Mouse (Mus musculus) liver, embryonic 11.5 days (tissue): Measurements from ENCODE around the gene Trdmt1. TPM values are rescaled to one million over a fixed set of nuclear protein-coding genes. Genes with fewer than 3 reads are reported as not detected.
"Not testable (repeated sequence)": the region's sequence is repeated elsewhere in the genome, so short reads cannot be mapped to it uniquely, and the experiment has no call there.

Experiments
- ATAC-seq: fragments of 200-750 bp; cut with Nextera tagmentation; replicated peaks from 2 replicates; pipeline ENCODE4 v1.8.0; 2017; ENCODE audit warnings: moderate number of reproducible peaks, mild to moderate bottlenecking, moderate TSS enrichment, moderate library complexity; ENCODE audit not compliant: low FRiP score
- DNase-seq: peaks from one replicate; pipeline ENCODE4 v3.0.0-alpha.2; 2017; ENCODE audit warnings: low spot score
- H3K27ac ChIP-seq: fragments of 300-500 bp; sonication (generic); 2 replicates; pipeline ENCODE4 v1.5.1; 2014; ENCODE audit warnings: mild to moderate bottlenecking, low read depth, low read length, control low read depth
- H3K27me3 ChIP-seq: fragments of 300-500 bp; sonication (generic); replicated peaks from 2 replicates; pipeline ENCODE4 v1.6.1; 2014; ENCODE audit warnings: low read length, mixed read lengths; ENCODE audit not compliant: control insufficient read depth, insufficient read depth
- H3K36me3 ChIP-seq: fragments of 300-500 bp; sonication (generic); 2 replicates; pipeline ENCODE4 v1.6.1; 2014; ENCODE audit warnings: mild to moderate bottlenecking, low read length, moderate library complexity, mixed read lengths; ENCODE audit not compliant: control insufficient read depth, insufficient read depth
- H3K4me1 ChIP-seq: fragments of 300-500 bp; sonication (generic); replicated peaks from 2 replicates; pipeline ENCODE4 v1.6.1; 2014; ENCODE audit warnings: low read length, mixed read lengths; ENCODE audit not compliant: control insufficient read depth, insufficient read depth
- H3K4me2 ChIP-seq: fragments of 300-500 bp; sonication (generic); 2 replicates; pipeline ENCODE4 v1.6.1; 2014; ENCODE audit warnings: mild to moderate bottlenecking, control low read depth, moderate library complexity
- H3K4me3 ChIP-seq: fragments of 300-500 bp; sonication (generic); 2 replicates; pipeline ENCODE4 v1.5.1; 2014; ENCODE audit warnings: low read depth, low read length, control low read depth
- H3K9ac ChIP-seq: fragments of 300-500 bp; sonication (generic); 2 replicates; pipeline ENCODE4 v1.6.1; 2014; ENCODE audit warnings: low read depth, low read length, control low read depth
- H3K9me3 ChIP-seq: fragments of 300-500 bp; sonication (generic); 2 replicates; pipeline ENCODE4 v1.6.1; 2016; ENCODE audit warnings: low read length, inconsistent platforms, mixed read lengths; ENCODE audit not compliant: control insufficient read depth
- WGBS: fragments of 180-500 bp; shearing (Covaris S2); extraction: QIAGEN DNeasy Blood & Tissue Kit; methylation state at CpG from one replicate; pipeline ENCODE4 v1.1.7; 2014; 5-methylcytosine and 5-hydroxymethylcytosine counted together
- polyA plus RNA-seq: library from polyadenylated mRNA; unstranded; fragments of >200 nt; fragmentation: Nextera tagmentation; extraction: Ambion mirVana; gene quantifications from 2 replicates; pipeline ENCODE4 v1.2.1, GENCODE M21; 2014

Trdmt1 gene
- 10.2 and 13.4 TPM in 2 replicates for polyA plus RNA-seq

GRCm38 (mm10) chr2:13544193-13544824, at the start of gene Trdmt1:
Trdmt1 (minus strand) TSS chr2:13544668.
- Histone ChIP-seq H3K4me3 (peak within 1 kb of the TSS; percentile 74), H3K36me3 (no peaks in the 10 kb centered on the region), H3K4me2 (peak within 1 kb of the TSS; percentile 80), H3K9me3 (no peaks in the 10 kb centered on the region), H3K9ac (peak within 1 kb of the TSS; percentile 86), H3K27me3 (no peaks in the 10 kb centered on the region), H3K27ac (peak within 1 kb of the TSS; percentile 92), H3K4me1 (peaks cover 11% of the 10 kb centered on the region; the same call in 1 of the 2 replicates)
- under 1% methylated on average over 39 of the region's 39 CpGs for WGBS
- peak; percentile 100 for ATAC-seq
- DNase-seq, result peak; percentile 90

- no peak overlapping the region for H3K9ac ChIP-seq
- H3K27me3 ChIP-seq, result no peaks in the 10 kb centered on the region
- H3K4me1 ChIP-seq, result no peaks in the 10 kb centered on the region
- WGBS, result 78% methylated on average over 4 of the region's 4 CpGs
- no peak overlapping the region for H3K4me2 ChIP-seq
- no peaks in the 10 kb centered on the region for H3K36me3 ChIP-seq
- H3K9me3 ChIP-seq, result no peaks in the 10 kb centered on the region
- no peak overlapping the region for H3K4me3 ChIP-seq
- no peak for DNase-seq
- no peak overlapping the region for H3K27ac ChIP-seq
- no peak for ATAC-seq
Measured at GRCm38 (mm10) chr2:13593328-13593727, 48.9 kb upstream of the Trdmt1 start.

GRCm38 (mm10) chr2:13583746-13584145, 39.3 kb upstream of the Trdmt1 start:
- not testable (repeated sequence) for H3K4me3 ChIP-seq

GRCm38 (mm10) chr2:13582184-13582583, 37.7 kb upstream of the Trdmt1 start:
- Histone ChIP-seq H3K4me2 (no peak overlapping the region), H3K4me3 (no peak overlapping the region), H3K4me1 (no peaks in the 10 kb centered on the region), H3K36me3 (peaks cover 8% of the 10 kb centered on the region; the same call in 1 of the 2 replicates), H3K27ac (no peak overlapping the region), H3K9ac (no peak overlapping the region), H3K27me3 (no peaks in the 10 kb centered on the region), H3K9me3 (no peaks in the 10 kb centered on the region)
- DNase-seq (no peak), ATAC-seq (no peak)
- WGBS, result 81% methylated on average over 3 of the region's 3 CpGs

More at GRCm38 (mm10) chr2:13583746-13584145, 39.3 kb upstream of the Trdmt1 start:
- H3K27ac ChIP-seq, H3K9ac ChIP-seq, H3K4me2 ChIP-seq, H3K27me3 ChIP-seq, H3K36me3 ChIP-seq, H3K4me1 ChIP-seq, H3K9me3 ChIP-seq, DNase-seq, ATAC-seq: not testable (repeated sequence)

GRCm38 (mm10) chr2:13579991-13580390, 35.5 kb upstream of the Trdmt1 start:
- Histone ChIP-seq H3K27ac (no peak overlapping the region), H3K36me3 (peaks cover 10% of the 10 kb centered on the region; the same call in 1 of the 2 replicates), H3K9ac (no peak overlapping the region), H3K27me3 (peaks cover 4% of the 10 kb centered on the region; the same call in 1 of the 2 replicates), H3K4me3 (no peak overlapping the region), H3K4me2 (no peak overlapping the region), H3K4me1 (peaks cover 5% of the 10 kb centered on the region), H3K9me3 (no peaks in the 10 kb centered on the region)
- ATAC-seq (no peak), DNase-seq (no peak)
- WGBS, result 60% methylated on average over 11 of the region's 11 CpGs

- Histone ChIP-seq H3K27me3 (peaks cover 10% of the 10 kb centered on the region), H3K4me3 (no peak overlapping the region), H3K27ac (no peak overlapping the region), H3K9me3 (no peaks in the 10 kb centered on the region), H3K9ac (no peak overlapping the region), H3K4me1 (peaks cover 12% of the 10 kb centered on the region), H3K36me3 (peaks cover 10% of the 10 kb centered on the region; the same call in 1 of the 2 replicates), H3K4me2 (no peak overlapping the region)
- no peak for ATAC-seq
- WGBS, result 91% methylated on average over 8 of the region's 8 CpGs
- no peak for DNase-seq
Measured at GRCm38 (mm10) chr2:13579315-13579714, 34.8 kb upstream of the Trdmt1 start.

GRCm38 (mm10) chr2:13578473-13579152, 34.1 kb upstream of the Trdmt1 start:
- ATAC-seq, result no peak
- Histone ChIP-seq H3K4me3 (no peak overlapping the region), H3K9ac (no peak overlapping the region), H3K9me3 (no peaks in the 10 kb centered on the region), H3K27me3 (peaks cover 10% of the 10 kb centered on the region), H3K27ac (no peak overlapping the region), H3K36me3 (peaks cover 10% of the 10 kb centered on the region; the same call in 1 of the 2 replicates), H3K4me2 (no peak overlapping the region), H3K4me1 (peaks cover 16% of the 10 kb centered on the region)
- no peak for DNase-seq
- 85% methylated on average over 14 of the region's 14 CpGs for WGBS

- Histone ChIP-seq H3K4me3 (no peak overlapping the region), H3K36me3 (peaks cover 10% of the 10 kb centered on the region; the same call in 1 of the 2 replicates), H3K27ac (no peak overlapping the region), H3K9ac (no peak overlapping the region), H3K4me1 (peaks cover 22% of the 10 kb centered on the region), H3K27me3 (peaks cover 12% of the 10 kb centered on the region), H3K9me3 (no peaks in the 10 kb centered on the region), H3K4me2 (no peak overlapping the region)
- DNase-seq (no peak), ATAC-seq (no peak)
- 93% methylated on average over 1 of the region's 1 CpGs for WGBS
Measured at GRCm38 (mm10) chr2:13577399-13577798, 32.9 kb upstream of the Trdmt1 start.
